In genomic region chr7:142657821-142658614, GRCm38 (mm10) we compare ENCODE assay signal across 11 mouse cellular contexts. TPM values are rescaled to one million over a fixed set of nuclear protein-coding genes. Genes with fewer than 3 reads are reported as not detected.
DNase-seq lines count a peak whose midpoint lies in the region; ATAC-seq and TF ChIP-seq lines count a peak whose summit lies in the region.
"Had no signal": no experiment of that assay in that cellular context is flagged by ENCODE, and none has a peak within 500 bp of the region (broad histone marks: within the 10 kb centered on the region; RNA-seq: fewer than 3 reads in every experiment).

No protein-coding gene starts in this region.

- H3K4me2 ChIP-seq in heart, embryonic 14.5 days (ENCODE audit: low read length): peak overlapping the region; percentile 65
- peak overlapping the region; percentile 33 for H3K4me2 ChIP-seq in forebrain, embryonic 15.5 days (replicated peaks)
- peak overlapping the region; percentile 46 for H3K4me2 ChIP-seq in liver, embryonic 15.5 days

- no peaks in the 10 kb centered on the region for H3K9me3 ChIP-seq in heart, embryonic 14.5 days (ENCODE audit: control insufficient read depth, low read length)
- no peaks in the 10 kb centered on the region for H3K9me3 ChIP-seq in ES-E14 (ENCODE audit: control insufficient read depth, insufficient read depth, low read depth, low read length)
- H3K9me3 ChIP-seq in forebrain, embryonic 15.5 days: no peaks in the 10 kb centered on the region
- no peaks in the 10 kb centered on the region for H3K9me3 ChIP-seq in liver, embryonic 15.5 days (replicated peaks)

- no peak for ATAC-seq in heart, embryonic 14.5 days (ENCODE audit: insufficient number of reproducible peaks, insufficient read depth, low FRiP score, low read depth)
- no peak for ATAC-seq in forebrain, embryonic 15.5 days (replicated peaks)
- peak; percentile 19; the same call in 1 of the 2 replicates for ATAC-seq in liver, embryonic 15.5 days (ENCODE audit: insufficient read depth)

- no peak for DNase-seq in heart, postnatal 4 days
- no peak for DNase-seq in ES-E14 (ENCODE audit: low read depth, low spot score)
- DNase-seq in left cerebral cortex, adult 11 months (ENCODE audit: low spot score): no peak
- no peak for DNase-seq in spleen, postnatal 14 days (ENCODE audit: low spot score in 2 of 2)
- DNase-seq in cerebellum, adult 18-20 months: no peak
- DNase-seq: cerebellum, adult 11-12 months; thymus, postnatal 36 days had no signal

- H3K27ac ChIP-seq in heart, embryonic 14.5 days (replicated peaks in 1 of 2; ENCODE audit: control insufficient read depth in 1 of 2, insufficient read depth in 1 of 2, low read depth in 2 of 2, low read length in 2 of 2): peak overlapping the region; percentile 94 to 95
- H3K27ac ChIP-seq in ES-E14 (ENCODE audit: insufficient read depth, low read depth, low read length, poor library complexity, severe bottlenecking): no peak overlapping the region
- no peak overlapping the region for H3K27ac ChIP-seq in forebrain, embryonic 15.5 days (replicated peaks)
- H3K27ac ChIP-seq in liver, embryonic 15.5 days (replicated peaks): peak overlapping the region; percentile 74
- H3K27ac ChIP-seq: macrophage had no signal

- peaks cover 38% of the 10 kb centered on the region for H3K36me3 ChIP-seq in heart, embryonic 14.5 days (ENCODE audit: control insufficient read depth, insufficient read depth, low read length)
- H3K36me3 ChIP-seq in ES-E14 (ENCODE audit: control insufficient read depth, insufficient read depth, low read length, poor library complexity, severe bottlenecking): no peaks in the 10 kb centered on the region
- H3K36me3 ChIP-seq in forebrain, embryonic 15.5 days: no peaks in the 10 kb centered on the region
- H3K36me3 ChIP-seq in liver, embryonic 15.5 days (replicated peaks): no peaks in the 10 kb centered on the region

- peak overlapping the region; percentile 95 for H3K9ac ChIP-seq in heart, embryonic 14.5 days (ENCODE audit: low read length)
- H3K9ac ChIP-seq in ES-E14 (ENCODE audit: insufficient read depth, low read depth, low read length, poor library complexity, severe bottlenecking): no peak overlapping the region
- H3K9ac ChIP-seq in forebrain, embryonic 15.5 days (replicated peaks): 0 out of 2 replicates have a peak overlapping the region, but pooled peaks have one; percentile 4
- no peak overlapping the region for H3K9ac ChIP-seq in liver, embryonic 15.5 days

- H3K4me3 ChIP-seq in heart, embryonic 14.5 days (ENCODE audit: control insufficient read depth in 1 of 2, insufficient read depth in 1 of 2, low read depth in 1 of 2, low read length in 2 of 2): peak overlapping the region; percentile 62 to 64
- peak overlapping the region; percentile 8 to 63; a peak in 3 of 4 replicates for H3K4me3 ChIP-seq in ES-E14 (ENCODE audit: insufficient read depth in 1 of 2, low read depth in 1 of 2, low read length in 2 of 2, poor library complexity in 1 of 2, severe bottlenecking in 1 of 2)
- peak overlapping the region; percentile 29 for H3K4me3 ChIP-seq in forebrain, embryonic 15.5 days
- H3K4me3 ChIP-seq in liver, embryonic 15.5 days (replicated peaks): peak overlapping the region; percentile 48

- in situ Hi-C loops in ES-E14 (cut with MboI; ENCODE audit: low sequenced_read_pairs in 2 of 2, unreplicated experiment in 2 of 2): no loop called here

- 1% methylated on average over 34 of the region's 34 CpGs for WGBS in heart, embryonic 14.5 days
- WGBS in forebrain, embryonic 15.5 days: under 1% methylated on average over 34 of the region's 34 CpGs
- 1% methylated on average over 30 of the region's 34 CpGs for WGBS in liver, embryonic 15.5 days (ENCODE audit: insufficient replicate concordance)

- H3K4me1 ChIP-seq in heart, embryonic 14.5 days (ENCODE audit: control insufficient read depth in 2 of 2, insufficient read depth in 2 of 2, low read length in 2 of 2): peaks cover 0 to 20% of the 10 kb centered on the region in 2 experiments; a peak in 3 of 4 replicates
- peaks cover 0 to 27% of the 10 kb centered on the region in 2 experiments; a peak in 1 of 4 replicates for H3K4me1 ChIP-seq in ES-E14 (ENCODE audit: control insufficient read depth in 2 of 2, insufficient read depth in 2 of 2, low read length in 2 of 2, poor library complexity in 1 of 2)
- H3K4me1 ChIP-seq in forebrain, embryonic 15.5 days: peaks cover 28% of the 10 kb centered on the region
- 0 out of 2 replicates have a peak, but pooled peaks cover 4% of the 10 kb centered on the region for H3K4me1 ChIP-seq in liver, embryonic 15.5 days (replicated peaks)

- peaks cover 72% of the 10 kb centered on the region for H3K27me3 ChIP-seq in heart, embryonic 14.5 days (ENCODE audit: control insufficient read depth, insufficient read depth, low read length)
- peaks cover 95% of the 10 kb centered on the region for H3K27me3 ChIP-seq in forebrain, embryonic 15.5 days
- peaks cover 98% of the 10 kb centered on the region for H3K27me3 ChIP-seq in liver, embryonic 15.5 days

TF ChIP-seq in ES-E14, 5 proteins besides CTCF, POLR2A, EP300 and RAD21:
- TF ChIP-seq MAFK (IDR thresholded peaks at IDR 0.05; ENCODE audit: insufficient read depth, low read depth, low read length): no peak
- no peak for TF ChIP-seq HCFC1 (IDR thresholded peaks at IDR 0.05; ENCODE audit: borderline replicate concordance, insufficient read depth, low read length)
- TF ChIP-seq ZC3H11A (IDR thresholded peaks at IDR 0.05; ENCODE audit: borderline replicate concordance, low read depth, low read length): no peak
- TF ChIP-seq ZNF384 (IDR thresholded peaks at IDR 0.05; ENCODE audit: low read depth, low read length): no peak
- TF ChIP-seq CHD2 (IDR thresholded peaks at IDR 0.05; ENCODE audit: low read depth, low read length): no peak

RNA-seq across cellular contexts. Expression of gene Igf2, which starts 8.6 kb away (rescaled TPM):
- polyA plus RNA-seq in heart, embryonic 14.5 days (2014; fragmentation: Nextera tagmentation; extraction: Ambion mirVana): 1,590 and 1,642 TPM in 2 replicates
- total RNA-seq in heart, postnatal 4 days (2021): 1,000 to 10,000 TPM; 1,716 to 1,905 TPM
- total RNA-seq in ES-E14 (2012; rRNA removed): 44.4 and 66.4 TPM in 2 replicates
- 60.0 and 64.7 TPM in 2 replicates for polyA plus RNA-seq in forebrain, embryonic 15.5 days (2015; fragmentation: Nextera tagmentation; extraction: Ambion mirVana)
- 619 and 685 TPM in 2 replicates for polyA plus RNA-seq in liver, embryonic 15.5 days (2015; fragmentation: Nextera tagmentation; extraction: Ambion mirVana)

RNA-seq across cellular contexts. Expression of gene Gm49394, which starts 11.7 kb away (rescaled TPM):
- 0.04 TPM in 1 of 2 replicates, not detected in the other for polyA plus RNA-seq in heart, embryonic 14.5 days (2014; fragmentation: Nextera tagmentation; extraction: Ambion mirVana)
- total RNA-seq in heart, postnatal 4 days (2021): under 1 TPM in 1 of 2 experiments, not detected in 1; 0.16 TPM
- total RNA-seq in ES-E14 (2012; rRNA removed): 0.16 and 0.40 TPM in 2 replicates
- 0.04 and 0.11 TPM in 2 replicates for polyA plus RNA-seq in forebrain, embryonic 15.5 days (2015; fragmentation: Nextera tagmentation; extraction: Ambion mirVana)
- polyA plus RNA-seq in liver, embryonic 15.5 days (2015; fragmentation: Nextera tagmentation; extraction: Ambion mirVana): 0.08 TPM in 1 of 2 replicates, not detected in the other
- polyA plus RNA-seq: macrophage had no signal

Comparison
In these comparisons a context has a peak if more than half of its experiments do, and no peak if none do; other contexts are left out.
1. H3K27ac ChIP-seq: peak in heart, embryonic 14.5 days (2 of 2) and liver, embryonic 15.5 days (single experiment); none in ES-E14 (single experiment) and forebrain, embryonic 15.5 days (single experiment).
2. H3K9ac ChIP-seq: peak in heart, embryonic 14.5 days (single experiment) and forebrain, embryonic 15.5 days (single experiment); none in ES-E14 (single experiment) and liver, embryonic 15.5 days (single experiment).
3. Peak in every context shown above with its lines, with median percentiles within 50 percentile points of each other: H3K4me2 ChIP-seq and H3K4me3 ChIP-seq.